Mouse (Mus musculus) myocyte (in vitro differentiated cells): ENCODE measurements around the gene Olfr718-ps1. TPM values are rescaled to one million over a fixed set of nuclear protein-coding genes. Genes with fewer than 3 reads are reported as not detected.
"Not testable (repeated sequence)": the region's sequence is repeated elsewhere in the genome, so short reads cannot be mapped to it uniquely, and the experiment has no call there.

Experiments
- H3K27me3 ChIP-seq: one replicate; pipeline ENCODE4 v1.6.1; 2011; ENCODE audit not compliant: control insufficient read depth, insufficient read depth, insufficient read length
- H3K36me3 ChIP-seq: one replicate; pipeline ENCODE4 v1.6.1; 2011; ENCODE audit not compliant: control insufficient read depth, insufficient read depth
- H3K4me2 ChIP-seq: one replicate; pipeline ENCODE4 v1.6.1; 2011; ENCODE audit warnings: low read depth, control low read depth
- H3K4me3 ChIP-seq: one replicate; pipeline ENCODE4 v1.5.1; 2011; ENCODE audit warnings: mild to moderate bottlenecking, control low read depth, moderate library complexity
- H3K79me2 ChIP-seq: one replicate; pipeline ENCODE4 v1.6.1; 2011; ENCODE audit not compliant: control insufficient read depth, insufficient read depth
- H3ac ChIP-seq: one replicate; pipeline ENCODE4 v1.6.1; 2011; ENCODE audit not compliant: control insufficient read depth, insufficient read length
- CEBPB ChIP-seq: IDR thresholded peaks from 2 replicates; pipeline ENCODE4 v1.6.1; 2011; ENCODE audit warnings: mild to moderate bottlenecking, moderate library complexity; ENCODE audit not compliant: poor library complexity, insufficient read depth, severe bottlenecking
- E2F4 ChIP-seq: IDR thresholded peaks from one replicate; pipeline ENCODE4 v1.6.1; 2011; ENCODE audit warnings: mild to moderate bottlenecking, control low read depth, moderate library complexity; ENCODE audit not compliant: insufficient read depth
- MAX ChIP-seq: IDR thresholded peaks from one replicate; pipeline ENCODE4 v1.6.1; 2011; ENCODE audit warnings: low read depth, mild to moderate bottlenecking, control low read depth
- MYOD1 ChIP-seq, 3 experiments: IDR thresholded peaks; one replicate each; pipeline ENCODE4 v1.6.1; 2011; ENCODE audit warnings: control low read depth in 2 of 3, low read depth in 2 of 3, mild to moderate bottlenecking in 2 of 3, moderate library complexity in 1 of 3; ENCODE audit not compliant: insufficient read length in 2 of 3, control insufficient read depth in 1 of 3
- MYOG ChIP-seq, 3 experiments: IDR thresholded peaks; one replicate each; pipeline ENCODE4 v1.6.1; 2011; ENCODE audit warnings: control low read depth in 2 of 3, low read depth in 2 of 3, mild to moderate bottlenecking in 2 of 3; ENCODE audit not compliant: insufficient read length in 2 of 3, control insufficient read depth in 1 of 3, insufficient read depth in 1 of 3
- POLR2A ChIP-seq: IDR thresholded peaks from one replicate; pipeline ENCODE4 v1.6.1; 2011; ENCODE audit warnings: low read depth, mild to moderate bottlenecking, control low read depth, moderate library complexity; ENCODE audit not compliant: insufficient read length
- POLR2AphosphoS2 ChIP-seq: IDR thresholded peaks from one replicate; pipeline ENCODE4 v1.6.1; 2011; ENCODE audit warnings: low read depth, control low read depth; ENCODE audit not compliant: insufficient read length
- REST ChIP-seq: IDR thresholded peaks from one replicate; pipeline ENCODE4 v1.6.1; 2011; ENCODE audit warnings: mild to moderate bottlenecking, control low read depth, moderate library complexity; ENCODE audit not compliant: insufficient read depth, insufficient read length
- SRF ChIP-seq: IDR thresholded peaks from one replicate; pipeline ENCODE4 v1.6.1; 2011; ENCODE audit warnings: low read depth; ENCODE audit not compliant: control insufficient read depth, insufficient read length
- TCF12 ChIP-seq: IDR thresholded peaks from one replicate; pipeline ENCODE4 v1.6.1; 2011; ENCODE audit warnings: mild to moderate bottlenecking, control low read depth; ENCODE audit not compliant: poor library complexity, insufficient read depth, severe bottlenecking
- TCF3 ChIP-seq: IDR thresholded peaks from one replicate; pipeline ENCODE4 v1.6.1; 2011; ENCODE audit warnings: low read depth, control low read depth; ENCODE audit not compliant: insufficient read length
- USF1 ChIP-seq: IDR thresholded peaks from one replicate; pipeline ENCODE4 v1.6.1; 2011; ENCODE audit warnings: low read depth, mild to moderate bottlenecking, control low read depth, moderate library complexity
- polyA plus RNA-seq: library from polyadenylated mRNA; unstranded; fragments of >200 nt; fragmentation: generic; extraction: Trizol; gene quantifications from one replicate; pipeline ENCODE4 v1.2.1, GENCODE M21; 2012; ENCODE audit warnings: missing spikeins

The Olfr718-ps1 gene
- polyA plus RNA-seq, 1 experiment: not detected

GRCm38 (mm10) chr5:143148661-143149060 is 1.3 kb upstream of the Olfr718-ps1 start:
- H3K27me3 ChIP-seq: peaks cover 9% of the 10 kb centered on the region
- no peak overlapping the region for H3K4me2 ChIP-seq
- H3K4me3 ChIP-seq: no peak overlapping the region
- H3K79me2 ChIP-seq: no peaks in the 10 kb centered on the region
- H3ac ChIP-seq: no peak overlapping the region
- no peaks in the 10 kb centered on the region for H3K36me3 ChIP-seq
- TF ChIP-seq CEBPB (no peak), TCF12 (no peak)

GRCm38 (mm10) chr5:143137580-143137979 is 9.8 kb downstream of the Olfr718-ps1 start:
- H3K4me2 ChIP-seq: no peak overlapping the region
- no peak for TF ChIP-seq TCF12
- no peak for TF ChIP-seq TCF3
- no peak for TF ChIP-seq POLR2AphosphoS2
- no peak for TF ChIP-seq MAX
- TF ChIP-seq REST: no peak
- TF ChIP-seq CEBPB: no peak
- TF ChIP-seq POLR2A: no peak
- no peak for TF ChIP-seq E2F4
- TF ChIP-seq MYOD1 (IDR thresholded peaks at IDR 0.05; ENCODE audit: control insufficient read depth in 1 of 3, insufficient read length in 2 of 3, low read depth in 2 of 3): no peak
- TF ChIP-seq MYOG (IDR thresholded peaks at IDR 0.05; ENCODE audit: control insufficient read depth in 1 of 3, insufficient read depth in 1 of 3, insufficient read length in 2 of 3, low read depth in 2 of 3): no peak
- no peak for TF ChIP-seq USF1
- no peak for TF ChIP-seq SRF
- no peak overlapping the region for H3ac ChIP-seq
- no peaks in the 10 kb centered on the region for H3K36me3 ChIP-seq
- peaks cover 10% of the 10 kb centered on the region for H3K27me3 ChIP-seq
- H3K4me3 ChIP-seq: no peak overlapping the region
- no peaks in the 10 kb centered on the region for H3K79me2 ChIP-seq

GRCm38 (mm10) chr5:143135042-143135441 is 12.3 kb downstream of the Olfr718-ps1 start:
- Histone ChIP-seq H3K4me2 (no peak overlapping the region), H3K36me3 (no peaks in the 10 kb centered on the region), H3ac (no peak overlapping the region), H3K27me3 (no peaks in the 10 kb centered on the region), H3K79me2 (no peaks in the 10 kb centered on the region), H3K4me3 (no peak overlapping the region)
- TF ChIP-seq MYOG (IDR thresholded peaks at IDR 0.05; ENCODE audit: control insufficient read depth in 1 of 3, insufficient read depth in 1 of 3, insufficient read length in 2 of 3, low read depth in 2 of 3) (no peak), POLR2AphosphoS2 (no peak)

- H3K4me2 ChIP-seq, H3ac ChIP-seq, H3K36me3 ChIP-seq, H3K4me3 ChIP-seq, H3K79me2 ChIP-seq, H3K27me3 ChIP-seq: not testable (repeated sequence)
Observed at GRCm38 (mm10) chr5:143134216-143135010, 13.0 kb downstream of the Olfr718-ps1 start.

GRCm38 (mm10) chr5:143132935-143133514 is 14.4 kb downstream of the Olfr718-ps1 start:
- Histone ChIP-seq H3K79me2 (no peaks in the 10 kb centered on the region), H3K4me2 (no peak overlapping the region), H3K27me3 (no peaks in the 10 kb centered on the region), H3K4me3 (no peak overlapping the region), H3ac (no peak overlapping the region), H3K36me3 (no peaks in the 10 kb centered on the region)
- TF ChIP-seq POLR2A (no peak), TCF12 (no peak), TCF3 (no peak), REST (no peak), MAX (no peak), MYOD1 (IDR thresholded peaks at IDR 0.05; ENCODE audit: control insufficient read depth in 1 of 3, insufficient read length in 2 of 3, low read depth in 2 of 3) (no peak), SRF (no peak)
